Mouse (Mus musculus): ENCODE measurements around the gene Lhx5. TPM values are rescaled to one million over a fixed set of nuclear protein-coding genes. Genes with fewer than 3 reads are reported as not detected.
A peak's percentile ranks its signal among the peaks of the same experiment; 100 is the strongest.

Lhx5 gene
- polyA plus RNA-seq (2016; fragmentation: Nextera tagmentation; extraction: Ambion mirVana): 45.2 and 51.9 TPM in 2 replicates

DNA sequence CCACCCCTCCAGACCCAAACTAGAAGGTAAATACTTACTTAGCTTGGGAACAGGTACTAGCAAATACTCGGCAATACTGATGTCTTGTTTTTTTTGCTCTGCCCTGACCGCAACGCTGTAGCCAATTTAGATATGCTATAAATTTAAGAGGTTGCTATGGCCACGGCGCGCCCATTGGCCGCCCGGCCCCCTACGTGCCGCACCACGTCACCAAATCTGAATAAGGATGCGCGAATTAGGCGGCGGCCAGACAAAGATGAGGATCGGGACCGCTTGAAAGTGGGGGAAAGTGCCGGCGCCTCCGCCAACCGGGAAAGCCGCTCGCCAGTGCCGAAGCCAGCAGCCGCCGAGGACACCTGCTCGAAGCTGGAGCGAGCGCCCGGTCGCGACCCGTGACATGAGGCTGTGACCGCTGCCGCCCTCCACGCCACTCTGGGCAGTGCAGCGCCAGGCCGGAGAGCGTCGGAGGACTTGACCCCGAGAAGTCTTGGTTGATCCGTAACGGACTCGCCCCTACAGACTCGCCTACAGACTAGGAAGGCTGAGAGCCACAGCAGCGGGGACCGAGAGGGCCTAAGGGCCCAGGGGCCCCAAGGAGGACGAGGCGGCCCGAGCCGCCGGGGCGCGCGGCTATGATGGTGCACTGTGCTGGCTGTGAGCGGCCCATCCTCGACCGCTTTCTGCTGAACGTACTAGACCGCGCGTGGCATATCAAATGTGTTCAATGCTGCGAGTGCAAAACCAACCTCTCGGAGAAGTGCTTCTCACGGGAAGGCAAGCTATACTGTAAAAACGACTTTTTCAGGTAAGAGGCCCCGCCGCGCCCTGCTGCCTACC lies at the start of gene Lhx5:
Gene Lhx5, plus strand, starts transcription at position 51 of the 837 bp plus-strand sequence.
- no peaks in the 10 kb centered on the region for H3K36me3 ChIP-seq
- peak within 1 kb of the TSS; percentile 55 for H3K4me3 ChIP-seq
- H3K9me3 ChIP-seq: no peaks in the 10 kb centered on the region
- H3K27me3 ChIP-seq: peaks cover 98% of the 10 kb centered on the region
- peaks cover 48% of the 10 kb centered on the region for H3K4me1 ChIP-seq
- H3K4me2 ChIP-seq (replicated peaks): peak within 1 kb of the TSS; percentile 65
- H3K9ac ChIP-seq (replicated peaks): peak within 1 kb of the TSS; percentile 77
- ATAC-seq (ENCODE audit: low FRiP score, low read depth): peak; percentile 63
- WGBS: under 1% methylated on average over 69 of the region's 69 CpGs
- H3K27ac ChIP-seq (replicated peaks): peak within 1 kb of the TSS; percentile 90

DNA sequence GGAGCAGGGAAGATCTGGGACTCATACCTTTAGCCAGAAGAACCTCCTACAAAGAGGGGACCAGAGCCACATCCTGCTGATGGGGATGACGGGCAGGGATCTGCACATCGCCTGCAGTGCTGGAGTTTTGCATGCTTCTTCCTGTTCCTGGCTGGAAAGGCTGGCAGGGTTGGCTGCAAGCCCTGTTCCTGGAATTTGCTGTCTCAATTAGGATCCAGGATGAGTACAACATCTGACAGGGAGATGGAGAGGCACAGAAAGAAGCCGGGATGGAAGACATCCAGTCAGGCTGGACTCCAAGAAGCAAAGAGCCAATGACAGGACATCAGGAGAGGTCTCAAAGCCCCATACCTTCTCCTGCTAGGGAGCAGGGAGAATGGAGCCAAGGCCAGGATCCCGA lies 45.1 kb upstream of the Lhx5 start:
- 86% methylated on average over 4 of the region's 4 CpGs for WGBS
- Histone ChIP-seq H3K4me1 (peaks cover 5% of the 10 kb centered on the region; the same call in 1 of the 2 replicates), H3K9ac (replicated peaks) (no peak overlapping the region), H3K9me3 (0 out of 2 replicates have a peak, but pooled peaks cover 3% of the 10 kb centered on the region), H3K27me3 (peaks cover 45% of the 10 kb centered on the region), H3K4me2 (replicated peaks) (no peak overlapping the region), H3K27ac (replicated peaks) (no peak overlapping the region), H3K36me3 (no peaks in the 10 kb centered on the region), H3K4me3 (no peak overlapping the region)
- ATAC-seq (ENCODE audit: low FRiP score, low read depth): no peak

DNA sequence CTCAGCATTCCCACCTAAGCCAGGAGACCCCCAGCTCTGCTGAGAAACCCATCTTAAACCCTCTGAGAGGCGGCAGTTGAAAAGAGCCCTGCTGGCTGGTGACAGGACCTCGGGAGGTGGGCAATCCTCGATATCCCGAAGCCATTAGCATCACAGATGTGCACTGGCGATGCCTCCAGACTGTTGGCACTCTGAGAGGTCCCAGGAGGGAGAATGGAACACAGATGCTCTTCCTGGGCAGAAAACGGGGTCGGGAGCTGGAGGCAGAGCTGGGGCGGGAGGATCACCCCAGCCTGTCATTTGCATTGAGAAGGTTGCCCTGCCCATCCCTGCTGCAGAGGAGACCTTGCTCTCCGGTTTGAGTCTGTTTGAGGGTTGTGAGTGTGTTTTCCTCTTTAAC lies 42.7 kb upstream of the Lhx5 start:
- H3K4me1 ChIP-seq: peaks cover 9% of the 10 kb centered on the region

DNA sequence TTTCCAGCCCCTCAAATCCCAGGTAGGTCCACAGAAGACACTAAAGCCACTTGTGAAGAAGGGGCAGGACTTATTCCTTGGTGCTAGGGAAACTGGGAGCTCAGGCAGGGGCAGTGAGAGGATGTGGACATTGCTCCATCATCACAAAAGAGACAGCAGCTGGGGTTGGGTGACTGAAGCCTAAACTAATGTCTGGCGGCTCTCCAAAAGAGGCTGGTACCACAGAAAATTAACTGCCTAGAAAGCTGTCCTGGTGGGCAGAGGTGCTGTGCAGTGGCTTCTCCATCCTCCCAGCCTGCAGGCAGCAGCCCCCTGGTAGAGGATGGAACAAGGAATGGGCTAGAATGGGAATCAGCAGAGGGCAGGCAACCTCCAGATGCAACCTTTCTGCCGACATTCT lies 41.5 kb upstream of the Lhx5 start:
- Histone ChIP-seq H3K27me3 (peaks cover 60% of the 10 kb centered on the region), H3K4me2 (replicated peaks) (no peak overlapping the region), H3K9ac (replicated peaks) (no peak overlapping the region), H3K9me3 (no peaks in the 10 kb centered on the region), H3K36me3 (no peaks in the 10 kb centered on the region), H3K4me3 (no peak overlapping the region), H3K27ac (replicated peaks) (no peak overlapping the region), H3K4me1 (peaks cover 18% of the 10 kb centered on the region)
- no peak for ATAC-seq (ENCODE audit: low FRiP score, low read depth)
- 89% methylated on average over 2 of the region's 2 CpGs for WGBS

More for the DNA sequence above, 42.7 kb upstream of the Lhx5 start:
- Histone ChIP-seq H3K4me3 (no peak overlapping the region), H3K9me3 (0 out of 2 replicates have a peak, but pooled peaks cover 3% of the 10 kb centered on the region), H3K27me3 (peaks cover 51% of the 10 kb centered on the region), H3K36me3 (no peaks in the 10 kb centered on the region), H3K9ac (replicated peaks) (no peak overlapping the region), H3K27ac (replicated peaks) (no peak overlapping the region), H3K4me2 (replicated peaks) (no peak overlapping the region)
- 56% methylated on average over 9 of the region's 9 CpGs for WGBS
- ATAC-seq (ENCODE audit: low FRiP score, low read depth): no peak

DNA sequence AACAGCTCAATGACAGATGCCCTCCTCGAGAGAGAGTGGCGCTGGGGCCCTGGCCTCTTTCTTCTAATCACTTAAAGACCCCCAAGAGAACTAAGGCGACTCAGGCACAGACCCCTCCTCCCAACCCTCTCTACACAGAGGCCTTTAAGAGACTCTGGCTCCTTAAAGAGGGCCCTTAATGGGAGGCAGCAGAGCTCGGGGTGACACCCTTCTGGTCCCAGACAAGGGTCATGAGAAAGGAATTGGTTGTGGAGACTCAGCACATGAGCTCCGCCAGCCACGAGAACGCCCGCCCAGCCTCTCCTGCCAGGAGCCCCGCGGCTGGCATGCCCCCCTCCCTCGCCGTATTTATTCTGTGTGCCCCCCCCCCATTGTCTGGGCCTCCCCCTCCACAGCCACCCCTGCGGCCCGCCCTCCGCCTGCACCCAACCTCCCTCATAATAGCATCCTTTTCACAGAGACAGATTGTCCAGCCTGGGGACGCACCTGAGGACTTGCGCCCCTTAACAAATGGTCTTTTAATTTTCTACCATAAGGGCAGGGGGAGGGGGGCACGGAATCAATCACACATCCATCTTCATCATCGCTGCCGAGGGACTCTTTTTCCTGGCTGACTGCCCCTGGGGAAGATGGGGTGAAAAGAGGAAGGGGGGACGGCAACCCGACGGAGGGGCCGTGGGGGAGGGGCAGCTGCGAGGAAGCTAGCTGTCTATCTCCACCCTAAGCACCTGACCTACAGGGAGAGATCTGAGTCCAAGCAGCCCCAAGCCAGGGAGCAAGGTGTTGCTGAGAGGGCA lies 37.4 kb upstream of the Lhx5 start:
- Histone ChIP-seq H3K27ac (replicated peaks) (peak overlapping the region; percentile 55), H3K9me3 (no peaks in the 10 kb centered on the region), H3K36me3 (no peaks in the 10 kb centered on the region), H3K4me3 (no peak overlapping the region), H3K9ac (replicated peaks) (no peak overlapping the region), H3K27me3 (peaks cover 84% of the 10 kb centered on the region), H3K4me1 (peaks cover 28% of the 10 kb centered on the region), H3K4me2 (replicated peaks) (peak overlapping the region; percentile 25; the same call in 1 of the 2 replicates)
- WGBS: 21% methylated on average over 25 of the region's 25 CpGs
- no peak for ATAC-seq (ENCODE audit: low FRiP score, low read depth)

DNA sequence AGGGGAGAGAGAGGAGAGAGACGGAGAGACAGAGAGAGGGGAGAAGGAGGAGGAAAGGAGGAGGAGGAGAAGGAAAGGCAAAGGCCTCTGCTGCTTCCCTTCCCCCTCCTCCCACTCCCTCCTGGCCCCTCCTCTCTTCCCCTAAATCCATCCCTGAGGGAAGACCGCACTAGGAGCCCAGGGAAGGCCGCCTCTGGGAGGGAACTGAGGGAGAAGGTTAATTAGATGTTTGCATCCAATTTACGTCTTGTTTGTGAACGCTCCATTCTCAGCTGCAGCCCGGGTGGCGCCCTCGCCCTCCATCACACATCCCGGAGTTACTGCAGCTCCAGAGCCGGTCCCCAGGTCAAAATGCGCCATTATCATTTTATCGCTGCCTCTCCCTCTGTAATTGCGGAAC lies 33.5 kb upstream of the Lhx5 start:
- Histone ChIP-seq H3K9ac (replicated peaks) (no peak overlapping the region), H3K27me3 (peaks cover 84% of the 10 kb centered on the region), H3K27ac (replicated peaks) (peak overlapping the region; percentile 56), H3K4me1 (peaks cover 29% of the 10 kb centered on the region), H3K4me3 (no peak overlapping the region), H3K9me3 (no peaks in the 10 kb centered on the region), H3K36me3 (no peaks in the 10 kb centered on the region), H3K4me2 (replicated peaks) (peak overlapping the region; percentile 21; the same call in 1 of the 2 replicates)
- 5% methylated on average over 13 of the region's 13 CpGs for WGBS
- ATAC-seq (ENCODE audit: low FRiP score, low read depth): no peak

DNA sequence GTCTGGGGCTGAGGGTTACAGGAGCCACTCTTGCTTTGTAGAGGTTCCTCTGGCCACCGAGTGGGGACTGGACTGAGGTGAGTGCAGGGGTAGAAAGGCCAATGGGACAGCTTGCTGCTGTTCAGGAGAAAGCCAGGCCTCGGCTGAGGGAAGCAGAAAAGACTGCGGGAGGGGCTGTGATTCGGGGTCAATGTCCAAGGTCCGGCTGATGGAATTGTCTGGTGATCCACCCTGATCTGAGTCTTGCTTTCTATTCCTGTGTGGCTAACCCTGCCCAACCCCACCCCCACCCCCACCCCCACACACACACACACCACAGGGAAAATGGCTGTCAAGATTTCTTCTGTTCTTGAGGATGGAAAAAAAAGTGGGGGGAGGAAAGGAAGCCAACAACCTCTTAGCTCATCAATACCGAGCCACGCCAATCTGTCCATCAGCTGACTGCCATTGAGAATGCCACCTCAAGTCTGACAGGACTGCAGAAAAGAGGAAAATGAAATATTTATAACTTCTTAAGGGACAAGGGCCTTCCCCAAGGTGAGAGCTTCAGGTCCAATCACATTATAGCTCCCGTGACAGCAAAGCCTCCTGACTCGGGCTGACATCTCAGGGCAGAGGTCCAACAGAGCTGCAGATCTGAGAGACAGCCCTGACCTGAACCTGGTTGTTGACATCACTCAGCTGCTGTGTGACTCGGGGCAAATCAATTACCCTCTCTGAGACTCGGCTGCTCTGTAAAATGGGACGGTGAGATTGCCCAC lies 26.5 kb upstream of the Lhx5 start:
- H3K4me3 ChIP-seq: no peak overlapping the region
- H3K27me3 ChIP-seq: peaks cover 71% of the 10 kb centered on the region
- no peak for ATAC-seq (ENCODE audit: low FRiP score, low read depth)
- H3K4me1 ChIP-seq: peaks cover 19% of the 10 kb centered on the region
- 78% methylated on average over 12 of the region's 12 CpGs for WGBS
- no peak overlapping the region for H3K9ac ChIP-seq (replicated peaks)
- no peak overlapping the region for H3K4me2 ChIP-seq (replicated peaks)
- H3K27ac ChIP-seq (replicated peaks): no peak overlapping the region
- H3K9me3 ChIP-seq: no peaks in the 10 kb centered on the region
- H3K36me3 ChIP-seq: no peaks in the 10 kb centered on the region

DNA sequence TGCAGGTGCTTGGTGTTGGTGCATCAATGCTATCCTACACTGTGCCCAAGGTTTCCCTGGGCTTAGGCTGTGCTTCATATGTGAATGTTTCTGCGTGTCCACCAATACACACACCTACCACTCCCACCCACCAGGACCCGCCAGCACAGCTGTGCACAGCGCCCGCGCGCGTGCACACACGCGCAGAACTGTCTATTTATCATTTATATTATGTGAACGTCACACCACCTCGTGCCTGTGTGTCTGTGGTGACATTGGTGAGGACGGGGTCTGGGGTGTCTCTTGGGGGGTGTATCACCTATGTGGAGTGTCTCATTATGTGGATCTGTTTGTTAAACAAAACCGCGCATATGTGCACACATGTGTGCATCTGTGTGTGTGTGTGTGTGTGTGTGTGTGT lies 22.6 kb upstream of the Lhx5 start:
- 69% methylated on average over 14 of the region's 14 CpGs for WGBS
- Histone ChIP-seq H3K27ac (replicated peaks) (peak overlapping the region; percentile 85), H3K9ac (replicated peaks) (no peak overlapping the region), H3K36me3 (no peaks in the 10 kb centered on the region), H3K27me3 (peaks cover 85% of the 10 kb centered on the region), H3K4me1 (peaks cover 22% of the 10 kb centered on the region), H3K4me3 (no peak overlapping the region), H3K9me3 (peaks cover 3% of the 10 kb centered on the region), H3K4me2 (replicated peaks) (peak overlapping the region; percentile 58)
- peak; percentile 55; the same call in 1 of the 2 replicates for ATAC-seq (ENCODE audit: low FRiP score, low read depth)

DNA sequence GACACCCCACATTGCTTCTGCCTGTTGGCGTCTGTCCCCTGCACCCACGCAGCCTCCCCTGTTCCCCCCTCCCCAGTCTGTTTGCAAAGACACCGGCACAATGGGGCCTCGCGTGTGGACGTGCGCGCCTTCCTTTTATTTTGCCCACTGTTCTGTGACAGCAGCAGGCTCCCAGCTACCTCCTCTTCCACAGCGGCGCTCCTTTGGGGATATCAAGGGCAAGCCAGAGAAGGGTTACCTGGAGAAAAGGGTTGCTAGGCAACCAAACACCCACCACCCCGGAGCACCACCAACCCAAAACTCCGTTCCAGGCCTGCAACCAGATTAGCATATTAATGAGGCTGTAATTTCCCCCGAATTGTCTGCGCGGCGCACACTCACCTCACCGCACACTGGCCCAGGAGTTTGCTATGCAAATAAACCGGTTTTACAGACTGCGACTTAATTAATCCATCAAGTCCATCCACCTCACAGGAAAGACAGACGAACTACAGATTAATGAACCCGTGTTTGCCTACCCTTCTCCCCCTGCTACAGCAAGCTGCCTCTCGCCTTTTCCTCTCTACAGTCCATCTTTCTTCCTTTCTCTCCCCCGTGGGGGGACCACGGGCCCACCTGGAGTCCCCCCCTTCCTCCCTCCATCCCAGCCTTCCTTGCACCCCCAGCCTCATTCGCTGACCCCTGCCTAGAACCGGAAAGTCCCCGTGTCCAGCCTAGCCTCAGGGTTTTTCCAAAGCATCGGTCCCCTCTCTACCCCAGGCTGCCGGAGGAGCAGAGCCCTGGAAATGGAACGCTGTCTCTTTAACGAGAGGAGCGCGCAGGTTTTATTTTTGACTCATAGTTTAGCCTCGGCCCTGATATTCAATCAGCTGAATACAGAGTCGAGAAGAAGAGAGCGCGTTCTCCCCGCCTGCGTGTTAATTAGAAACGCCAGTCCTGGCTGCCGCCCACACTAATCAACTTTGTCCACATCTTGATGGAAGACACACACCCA lies 21.8 kb upstream of the Lhx5 start:
- Histone ChIP-seq H3K4me2 (replicated peaks) (peak overlapping the region; percentile 58), H3K36me3 (no peaks in the 10 kb centered on the region), H3K27me3 (peaks cover 84% of the 10 kb centered on the region), H3K27ac (replicated peaks) (peak overlapping the region; percentile 85), H3K9ac (replicated peaks) (peak overlapping the region; percentile 32), H3K9me3 (peaks cover 3% of the 10 kb centered on the region), H3K4me3 (peak overlapping the region; percentile 28), H3K4me1 (peaks cover 22% of the 10 kb centered on the region)
- peak; percentile 75 for ATAC-seq (ENCODE audit: low FRiP score, low read depth)
- WGBS: 1% methylated on average over 41 of the region's 41 CpGs

DNA sequence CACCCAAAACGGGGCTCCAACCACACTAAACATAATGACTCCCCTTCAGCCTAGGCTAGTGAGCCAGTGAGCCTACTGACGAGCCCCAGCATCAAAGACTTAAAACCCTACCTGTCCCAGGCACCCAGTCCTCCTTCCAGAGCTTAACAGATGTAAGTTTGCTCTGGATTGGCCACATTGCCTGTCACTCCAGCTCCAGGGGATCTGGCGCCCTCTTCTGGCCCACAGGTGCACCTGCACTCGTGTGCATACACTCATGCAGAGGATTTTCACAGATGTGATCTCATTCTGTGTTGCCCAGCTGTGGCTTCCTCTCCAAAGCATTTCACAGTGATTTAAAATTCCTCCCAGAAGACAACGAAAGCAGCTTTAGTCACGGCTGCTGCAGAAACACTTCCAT lies 18.1 kb upstream of the Lhx5 start:
- Histone ChIP-seq H3K4me2 (replicated peaks) (no peak overlapping the region), H3K27ac (replicated peaks) (no peak overlapping the region), H3K27me3 (peaks cover 92% of the 10 kb centered on the region), H3K9ac (replicated peaks) (no peak overlapping the region), H3K36me3 (no peaks in the 10 kb centered on the region), H3K4me1 (peaks cover 22% of the 10 kb centered on the region), H3K4me3 (no peak overlapping the region), H3K9me3 (peaks cover 3% of the 10 kb centered on the region)
- ATAC-seq (ENCODE audit: low FRiP score, low read depth): no peak
- 82% methylated on average over 6 of the region's 6 CpGs for WGBS

DNA sequence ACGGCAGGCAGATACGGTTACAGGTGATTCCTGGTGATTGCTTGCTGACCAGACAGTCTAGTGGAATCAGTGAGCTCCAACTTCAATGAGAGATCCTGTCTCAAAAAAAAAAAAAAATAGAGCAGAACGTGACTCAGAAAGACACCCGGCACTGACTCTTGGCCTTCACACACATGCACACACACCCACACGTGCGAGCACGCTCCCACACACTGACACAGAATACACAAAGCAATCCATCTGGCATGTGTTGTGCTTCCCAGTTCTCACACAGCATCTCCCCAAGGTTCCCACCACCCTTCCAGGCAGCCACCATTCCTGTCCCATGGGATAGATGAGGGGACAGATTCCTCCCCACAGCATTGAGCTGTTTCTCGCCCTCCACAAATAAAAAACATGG lies 11.4 kb upstream of the Lhx5 start:
- no peaks in the 10 kb centered on the region for H3K36me3 ChIP-seq
- H3K9ac ChIP-seq (replicated peaks): no peak overlapping the region
- no peak overlapping the region for H3K4me3 ChIP-seq
- peaks cover 92% of the 10 kb centered on the region for H3K27me3 ChIP-seq
- ATAC-seq (ENCODE audit: low FRiP score, low read depth): no peak
- 94% methylated on average over 8 of the region's 8 CpGs for WGBS
- H3K4me2 ChIP-seq (replicated peaks): no peak overlapping the region
- H3K27ac ChIP-seq (replicated peaks): no peak overlapping the region
- no peaks in the 10 kb centered on the region; the same call in 1 of the 2 replicates for H3K4me1 ChIP-seq
- H3K9me3 ChIP-seq: no peaks in the 10 kb centered on the region
